Mouse (Mus musculus): Measurements from ENCODE around the gene Ccdc188.

- TF ChIP-seq POLR2A (IDR thresholded peaks at IDR 0.05; ENCODE audit: borderline replicate concordance, extremely low read depth, insufficient read depth, insufficient read length, poor library complexity, severe bottlenecking) (no peak), CTCF (IDR thresholded peaks at IDR 0.05; ENCODE audit: borderline replicate concordance, extremely low read depth, insufficient read depth, insufficient read length) (no peak)
These were observed 17.8 kb downstream of the Ccdc188 start for GRCm38 (mm10) chr16:18235389-18236065.
